Mouse (Mus musculus): Measurements from ENCODE around the gene Lyzl6.
"Not testable (repeated sequence)": the region's sequence is repeated elsewhere in the genome, so short reads cannot be mapped to it uniquely, and the experiment has no call there.

The Lyzl6 gene

DNA sequence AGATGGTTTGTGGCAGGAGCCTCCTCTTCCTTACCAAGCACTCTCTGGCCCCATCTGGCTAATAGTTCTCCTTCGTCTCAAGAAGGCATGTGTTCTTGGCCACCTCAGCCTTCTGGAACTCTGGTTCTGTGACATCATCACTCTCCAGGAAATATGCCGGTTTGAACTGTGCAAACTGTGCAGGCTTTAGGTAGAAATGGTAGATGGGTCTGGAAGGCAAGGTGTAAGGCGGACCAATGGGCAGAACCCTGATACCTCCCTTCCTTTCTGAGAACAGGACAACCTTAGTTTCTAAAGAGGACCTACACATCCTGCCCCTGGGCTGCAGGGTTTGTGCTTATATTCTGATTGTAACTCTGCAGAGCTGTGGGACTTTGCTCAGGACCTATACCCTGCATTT lies at the start of gene Lyzl6:
TSS of gene Lyzl6 (minus strand) at position 101 of the 400 bp plus-strand sequence.
- DNase-seq (ENCODE audit: low read depth, low spot score), result no peak

GRCm38 (mm10) chr11:103686706-103687105 lies 48.0 kb upstream of the Lyzl6 start:
- no peak for DNase-seq (ENCODE audit: low read depth, low spot score)

GRCm38 (mm10) chr11:103685261-103685736 lies 46.6 kb upstream of the Lyzl6 start:
- peak; percentile 58 for DNase-seq (ENCODE audit: low read depth, low spot score)

- DNase-seq (ENCODE audit: low read depth, low spot score), result no peak
These were observed 45.1 kb upstream of the Lyzl6 start for GRCm38 (mm10) chr11:103683667-103684334.

DNA sequence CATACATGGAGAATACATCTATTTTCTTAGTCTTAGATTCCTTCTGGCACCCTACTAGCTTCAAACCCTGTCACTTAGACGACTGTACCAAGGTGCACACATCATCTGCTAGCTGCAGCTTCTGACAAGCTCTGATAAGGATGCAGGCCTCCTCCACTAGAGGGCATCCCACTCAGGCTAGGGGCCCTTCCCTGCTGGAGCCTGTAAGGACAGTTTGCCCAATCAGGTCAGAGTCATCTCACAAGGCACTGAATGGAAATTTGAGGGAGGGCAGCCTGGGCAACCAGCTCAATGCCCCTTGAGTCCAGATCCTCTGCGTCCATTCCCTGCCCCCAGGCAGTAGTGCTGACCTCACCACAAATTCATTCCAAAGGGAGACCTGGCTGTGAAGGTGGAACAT lies 38.4 kb upstream of the Lyzl6 start:
- DNase-seq (ENCODE audit: low read depth, low spot score), result not testable (repeated sequence)

DNA sequence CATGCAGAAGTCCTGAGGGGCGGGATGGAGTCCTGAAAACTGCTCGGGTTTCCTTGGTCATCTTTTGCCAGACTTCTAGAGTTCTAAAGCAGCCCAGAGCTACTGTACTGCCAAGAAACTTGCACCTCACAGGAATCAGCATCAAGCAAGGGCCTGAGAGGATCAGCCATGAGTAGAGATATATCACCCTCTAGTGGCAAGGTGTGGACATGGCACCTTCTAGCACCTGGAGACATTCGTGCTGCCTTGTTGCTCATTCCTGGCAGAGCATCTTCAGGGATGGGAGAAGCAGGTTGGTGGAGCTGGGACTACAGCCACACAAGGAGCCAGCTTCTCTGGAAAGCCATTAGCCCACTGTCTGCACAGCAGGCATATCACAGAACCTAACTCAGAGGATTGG lies 36.9 kb upstream of the Lyzl6 start:
- DNase-seq (ENCODE audit: low read depth, low spot score), result peak; percentile 71

- no peak for DNase-seq (ENCODE audit: low read depth, low spot score)
These were observed 28.3 kb upstream of the Lyzl6 start for GRCm38 (mm10) chr11:103666907-103667426.

DNA sequence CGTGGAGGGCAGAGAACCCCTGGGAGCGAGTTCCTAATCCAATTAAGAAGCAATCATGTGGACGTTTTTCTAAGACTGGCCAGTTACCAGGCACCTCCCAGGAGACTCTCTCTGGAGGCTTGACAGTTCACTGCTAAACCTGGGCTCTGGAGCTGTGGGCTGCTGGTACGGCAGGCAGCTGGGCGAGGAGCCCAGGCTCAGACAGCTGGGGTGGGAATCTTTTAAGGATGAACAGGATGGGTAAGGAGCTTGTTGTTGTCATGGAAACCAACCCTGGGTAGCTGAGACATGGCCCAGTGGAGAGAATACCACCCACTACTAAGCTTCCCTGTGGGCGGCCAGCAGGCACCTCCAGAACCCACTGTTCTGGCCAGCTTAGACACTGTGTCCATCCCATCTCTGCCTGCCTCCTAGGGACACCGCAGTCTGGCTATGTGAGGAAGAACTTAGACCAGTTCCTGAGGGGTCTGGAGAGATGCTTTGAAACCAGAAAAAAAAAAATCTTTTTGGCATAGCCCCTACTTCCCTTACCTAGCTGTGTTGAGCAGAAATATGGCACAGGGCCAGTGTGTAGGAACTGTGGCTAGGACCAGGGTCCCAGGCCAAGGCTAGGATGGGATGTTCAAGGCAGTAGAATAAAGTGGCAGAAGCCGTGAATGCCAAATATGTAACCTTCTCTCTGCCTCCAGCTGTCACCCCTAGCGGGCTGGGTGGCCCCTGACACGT lies 27.7 kb upstream of the Lyzl6 start:
- peak; percentile 97 for DNase-seq (ENCODE audit: low read depth, low spot score)

- DNase-seq (ENCODE audit: low read depth, low spot score), result peak; percentile 77
These were observed 27.0 kb upstream of the Lyzl6 start for GRCm38 (mm10) chr11:103665695-103666094.

GRCm38 (mm10) chr11:103663119-103663518 lies 24.4 kb upstream of the Lyzl6 start:
- peak; percentile 51 for DNase-seq (ENCODE audit: low read depth, low spot score)

DNA sequence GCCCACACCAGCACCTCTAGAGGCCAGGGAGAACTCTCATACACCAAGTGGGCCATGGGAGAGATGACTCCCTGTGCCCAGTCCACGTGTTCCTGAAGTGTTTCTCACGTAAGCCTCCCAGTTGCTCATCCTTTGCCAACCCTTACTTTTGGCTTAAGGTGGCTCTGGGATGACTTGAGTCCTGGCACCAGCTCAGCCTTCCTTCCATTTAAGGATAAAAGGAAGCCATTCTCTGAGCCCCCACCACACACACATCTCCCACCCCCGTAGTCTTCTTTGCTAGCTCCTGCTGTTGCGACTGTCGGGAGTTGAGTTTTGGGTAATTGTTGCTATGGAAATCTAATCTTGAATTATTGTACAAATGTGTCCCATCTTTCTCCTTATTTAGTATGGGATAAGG lies 23.9 kb upstream of the Lyzl6 start:
- peak; percentile 97 for DNase-seq (ENCODE audit: low read depth, low spot score)

DNA sequence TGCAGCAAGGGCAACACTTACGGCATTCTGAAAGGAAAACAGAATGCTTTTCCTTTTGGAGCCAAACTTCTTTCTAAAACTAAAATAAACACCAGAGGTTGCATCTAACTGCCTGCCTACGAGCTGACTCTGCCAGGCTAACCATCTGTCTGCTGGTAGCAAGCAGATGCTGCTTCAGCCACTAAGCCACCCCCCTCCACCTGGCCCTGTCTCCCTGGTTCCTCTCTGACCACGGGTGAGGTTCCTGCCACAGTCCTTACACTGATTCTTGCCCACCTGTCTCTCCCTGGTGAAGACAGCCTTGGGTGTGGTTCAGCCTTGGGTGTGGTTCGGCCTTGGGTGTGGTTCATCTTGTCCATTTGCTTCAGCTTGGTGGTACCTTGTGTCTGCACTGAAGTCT lies 23.2 kb upstream of the Lyzl6 start:
- DNase-seq (ENCODE audit: low read depth, low spot score), result peak; percentile 78

- peak; percentile 44 for DNase-seq (ENCODE audit: low read depth, low spot score)
These were observed 19.5 kb upstream of the Lyzl6 start for GRCm38 (mm10) chr11:103658189-103658588.

DNA sequence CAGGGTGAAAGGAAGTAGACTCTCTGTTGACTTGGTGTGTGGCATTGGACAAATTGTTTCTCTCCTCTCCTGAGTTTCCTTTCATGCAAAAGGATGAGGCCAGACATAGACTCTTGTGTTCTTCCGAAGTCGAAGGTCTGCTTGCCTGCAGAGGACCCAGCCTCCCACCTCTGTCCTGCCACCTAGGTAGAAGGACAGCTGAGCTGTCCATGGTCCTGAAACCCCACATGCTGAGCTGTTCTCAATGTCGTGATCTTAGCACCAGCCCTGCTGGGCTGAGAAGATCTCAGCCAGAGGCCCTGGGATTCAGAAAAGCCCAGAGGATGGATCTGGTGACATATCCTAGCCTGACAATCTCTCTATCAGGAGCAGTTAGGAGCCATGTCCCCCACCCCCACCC lies 17.8 kb upstream of the Lyzl6 start:
- no peak for DNase-seq (ENCODE audit: low read depth, low spot score)

DNA sequence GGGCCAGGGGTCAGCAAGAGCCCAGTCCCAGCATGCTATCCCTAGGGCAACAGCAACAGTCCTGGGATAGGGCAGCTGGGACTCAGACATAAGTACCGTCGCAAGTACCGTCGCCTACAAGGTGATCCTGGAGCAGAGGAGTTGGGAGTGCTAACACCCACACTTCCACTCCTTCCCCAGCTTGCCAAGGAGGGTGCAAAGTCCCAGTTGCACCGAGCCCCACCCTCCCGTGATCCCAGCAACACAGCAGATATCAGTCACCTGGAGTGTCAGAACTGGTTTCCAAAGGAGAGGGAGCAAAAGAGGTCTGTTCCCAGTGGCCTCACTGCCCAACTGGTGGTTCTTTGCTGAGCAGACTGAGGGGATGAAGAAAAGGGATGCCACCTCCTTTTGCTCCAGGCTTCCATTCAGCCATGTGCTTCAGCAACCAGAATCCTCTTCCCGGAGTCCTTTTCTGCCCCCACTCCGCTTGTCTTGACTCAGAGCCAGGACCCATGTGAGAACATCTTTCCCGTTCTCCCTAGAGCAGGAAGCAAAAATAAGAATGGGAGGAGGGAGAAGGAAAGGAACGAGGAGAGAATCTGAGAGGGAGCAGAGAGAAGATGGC lies 14.8 kb upstream of the Lyzl6 start:
- peak; percentile 83 for DNase-seq (ENCODE audit: low read depth, low spot score)

GRCm38 (mm10) chr11:103651426-103651825 lies 12.7 kb upstream of the Lyzl6 start:
- DNase-seq (ENCODE audit: low read depth, low spot score), result peak; percentile 44

DNA sequence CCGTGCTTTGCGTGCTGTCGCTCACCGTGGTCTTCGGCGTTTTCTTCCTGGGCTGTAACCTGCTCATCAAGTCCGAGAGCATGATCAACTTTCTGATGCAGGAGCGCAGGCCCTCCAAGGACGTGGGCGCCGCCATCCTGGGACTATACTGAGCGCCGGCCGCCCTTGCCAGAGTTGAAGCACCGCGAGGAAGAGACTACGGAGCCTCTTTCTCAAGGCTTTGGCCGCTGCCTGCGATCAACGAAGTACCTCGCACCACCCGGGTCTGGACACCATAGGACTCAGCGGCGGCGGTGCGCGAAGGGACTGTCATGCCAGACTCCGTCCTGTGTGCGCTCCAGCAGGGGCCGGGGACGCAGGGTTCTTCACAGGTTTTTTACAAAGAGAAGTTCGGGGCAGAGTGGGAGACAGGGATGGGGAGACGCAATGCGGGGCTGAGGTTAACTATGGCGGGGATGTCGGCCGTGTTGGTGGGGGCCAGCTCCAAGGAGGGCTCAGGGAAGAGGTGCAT lies 11.3 kb upstream of the Lyzl6 start:
- no peak for DNase-seq (ENCODE audit: low read depth, low spot score)

DNA sequence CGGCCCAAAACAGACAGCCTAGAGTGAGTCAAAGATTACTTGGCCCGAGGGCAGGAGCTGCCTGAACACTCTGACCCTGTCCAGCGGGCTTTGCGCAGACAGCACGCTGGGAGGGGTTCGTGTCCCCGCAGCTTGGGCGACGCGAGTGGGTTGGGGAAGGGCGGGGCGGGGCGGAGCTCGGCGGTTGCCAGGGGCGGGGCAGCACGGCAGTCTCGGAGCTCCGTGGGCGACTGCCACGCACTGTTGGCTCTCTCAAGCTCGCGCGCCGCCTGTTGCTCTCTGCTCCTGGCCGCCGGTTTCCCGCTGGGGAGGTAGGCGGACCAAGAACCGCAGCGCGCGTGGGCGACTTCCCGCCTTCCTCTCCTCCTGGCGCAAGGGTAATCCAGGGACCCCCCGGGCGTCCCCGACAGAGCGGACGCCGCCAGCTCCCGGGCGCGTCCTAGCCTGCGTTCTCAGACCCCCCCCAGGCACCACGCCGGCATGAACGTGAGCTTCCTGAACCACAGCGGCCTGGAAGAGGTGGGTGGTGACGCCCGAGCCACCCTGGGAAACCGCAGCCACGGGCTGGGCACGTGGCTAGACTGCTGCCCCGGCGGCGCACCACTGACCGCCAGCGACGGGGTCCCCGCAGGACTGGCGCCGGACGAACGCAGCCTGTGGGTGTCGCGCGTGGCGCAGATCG lies 10.8 kb upstream of the Lyzl6 start, which contains the start of gene Rprml:
TSS of gene Rprml (plus strand) at position 270 of the 682 bp plus-strand sequence.
- peak; percentile 88 for DNase-seq (ENCODE audit: low read depth, low spot score)

GRCm38 (mm10) chr11:103648656-103649055 lies 10.0 kb upstream of the Lyzl6 start:
- DNase-seq (ENCODE audit: low read depth, low spot score), result peak; percentile 70

DNA sequence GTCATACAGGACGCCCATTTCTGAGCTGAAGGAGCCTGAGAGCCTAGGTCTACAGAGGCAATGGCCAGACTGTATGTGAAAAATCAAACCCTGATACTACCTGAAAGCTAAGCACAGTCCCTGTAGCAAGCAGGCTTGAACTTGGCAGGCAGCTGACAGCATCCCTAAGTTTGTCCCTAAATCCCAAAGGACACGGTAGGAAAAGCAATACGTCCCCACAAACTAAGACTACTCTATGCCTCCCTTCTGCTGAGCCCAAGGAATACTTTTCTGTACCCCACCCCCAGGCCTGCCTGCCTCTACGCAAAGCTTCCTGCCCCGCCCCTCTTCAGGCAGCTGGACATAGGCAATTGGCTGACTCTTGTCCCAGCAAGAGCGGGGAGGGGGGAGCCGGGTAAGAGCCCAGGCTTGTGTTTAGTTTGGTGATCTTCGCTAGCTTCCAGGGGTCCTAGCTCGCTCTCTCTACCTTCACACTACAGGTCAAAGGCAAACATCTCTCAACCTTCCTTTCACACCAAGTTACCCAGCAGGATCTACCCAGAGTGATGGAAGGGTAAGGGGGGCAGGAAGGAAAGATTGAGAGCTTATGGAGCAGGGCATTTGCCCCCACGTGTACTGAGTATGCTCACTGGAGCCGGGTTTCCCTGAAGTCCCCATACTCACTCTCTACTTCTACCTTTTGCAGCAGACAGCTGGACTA lies 9.4 kb upstream of the Lyzl6 start:
- DNase-seq (ENCODE audit: low read depth, low spot score), result no peak

DNA sequence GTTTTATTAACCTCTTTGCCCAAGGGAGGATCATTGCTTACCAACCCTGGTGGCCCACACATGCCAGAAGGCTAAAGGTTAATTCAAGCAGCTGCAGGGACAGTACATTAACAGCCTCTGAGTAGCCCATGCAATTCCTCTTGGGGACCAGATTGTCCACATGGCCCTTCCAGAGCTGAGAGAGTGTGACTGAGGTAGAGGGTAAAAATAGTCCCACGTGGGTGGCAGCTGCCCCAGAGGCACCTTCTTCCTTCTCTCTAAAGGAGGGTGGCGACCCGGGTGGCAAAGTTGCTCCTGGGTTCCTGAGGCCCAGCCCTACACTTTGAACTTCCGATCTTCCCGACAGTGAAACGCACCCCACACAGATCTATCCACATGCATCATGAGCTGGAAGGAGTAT lies 7.6 kb upstream of the Lyzl6 start:
- DNase-seq (ENCODE audit: low read depth, low spot score), result no peak

Data from telencephalon, adult 2 months (tissue).